Mouse (Mus musculus): ENCODE measurements around the gene Rpl27. TPM values are rescaled to one million over a fixed set of nuclear protein-coding genes. Genes with fewer than 3 reads are reported as not detected.
A peak's percentile ranks its signal among the peaks of the same experiment; 100 is the strongest.
"Not testable (repeated sequence)": the region's sequence is repeated elsewhere in the genome, so short reads cannot be mapped to it uniquely, and the experiment has no call there.

Gene Rpl27
- total RNA-seq, 2 experiments from 2014 or later = 55.9 to 84.8 TPM

GRCm38 (mm10) chr11:101447786-101448185 is 5.7 kb downstream of the Rpl27 start:
- no peak for DNase-seq

- DNase-seq = peak; percentile 58
These were observed 6.2 kb downstream of the Rpl27 start, which contains the start of gene Ifi35 for GRCm38 (mm10) chr11:101448274-101448746. Gene Ifi35 (plus strand): TSS chr11:101448407.

GRCm38 (mm10) chr11:101448899-101449298 is 6.8 kb downstream of the Rpl27 start:
- DNase-seq = no peak

GRCm38 (mm10) chr11:101449596-101449995 is 7.5 kb downstream of the Rpl27 start:
- DNase-seq = not testable (repeated sequence)

DNA sequence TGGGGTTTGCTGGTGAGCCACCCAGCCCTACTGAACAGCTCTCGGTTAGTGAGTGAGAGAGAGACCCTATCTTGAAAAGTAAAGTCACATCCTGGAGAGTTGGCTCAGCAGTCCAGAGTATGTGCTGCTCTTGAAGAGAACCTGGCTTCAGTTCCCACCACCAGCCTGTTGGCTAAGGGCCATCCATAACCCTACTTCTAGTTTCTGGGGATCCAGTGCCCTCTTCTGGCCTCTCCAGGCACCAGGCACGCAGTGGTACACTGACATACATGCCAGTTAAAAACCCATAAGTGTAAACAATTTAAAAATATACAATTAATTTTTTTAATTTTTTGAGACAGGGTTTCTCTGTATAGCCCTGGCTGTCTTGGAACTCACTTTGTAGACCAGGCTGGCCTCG is 8.3 kb downstream of the Rpl27 start:
- DNase-seq = no peak

- DNase-seq = no peak
These were observed 9.4 kb downstream of the Rpl27 start for GRCm38 (mm10) chr11:101451536-101451935.

DNA sequence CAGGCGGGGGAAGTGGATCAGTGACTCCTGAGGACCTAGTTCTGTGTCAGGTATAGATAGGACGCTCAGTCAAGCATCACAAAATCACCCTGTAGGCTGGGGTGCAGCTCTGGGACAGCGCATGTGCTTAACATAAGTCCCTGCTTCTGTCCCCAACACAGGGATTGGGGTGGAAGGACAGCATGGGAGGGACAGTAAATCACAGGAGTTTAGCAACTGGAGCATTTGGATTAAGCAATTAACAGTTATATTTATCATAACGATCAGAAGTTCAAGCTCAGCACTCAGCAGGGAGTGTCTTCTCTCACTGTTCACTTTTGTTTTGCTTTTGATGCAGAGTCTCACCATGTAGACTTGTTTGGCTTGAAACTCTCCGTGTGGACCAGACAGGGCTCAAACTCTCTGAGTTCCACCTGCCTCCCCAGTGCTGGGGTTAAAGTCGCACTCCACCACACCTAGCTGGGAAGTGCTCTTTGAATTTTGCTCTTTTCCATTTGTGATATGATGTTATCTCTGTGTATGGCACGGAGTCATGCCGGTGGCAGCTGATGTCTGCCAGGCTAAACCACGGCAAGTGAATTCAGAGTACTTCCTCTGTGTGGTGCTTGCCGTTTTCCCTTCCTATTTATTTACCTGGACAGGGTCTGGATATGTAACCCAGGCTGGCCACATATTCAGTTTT is 10.1 kb downstream of the Rpl27 start:
- DNase-seq = no peak

- no peak for DNase-seq
These were observed 12.6 kb downstream of the Rpl27 start for GRCm38 (mm10) chr11:101454702-101455101.

GRCm38 (mm10) chr11:101455627-101456026 is 13.5 kb downstream of the Rpl27 start:
- no peak for DNase-seq

DNA sequence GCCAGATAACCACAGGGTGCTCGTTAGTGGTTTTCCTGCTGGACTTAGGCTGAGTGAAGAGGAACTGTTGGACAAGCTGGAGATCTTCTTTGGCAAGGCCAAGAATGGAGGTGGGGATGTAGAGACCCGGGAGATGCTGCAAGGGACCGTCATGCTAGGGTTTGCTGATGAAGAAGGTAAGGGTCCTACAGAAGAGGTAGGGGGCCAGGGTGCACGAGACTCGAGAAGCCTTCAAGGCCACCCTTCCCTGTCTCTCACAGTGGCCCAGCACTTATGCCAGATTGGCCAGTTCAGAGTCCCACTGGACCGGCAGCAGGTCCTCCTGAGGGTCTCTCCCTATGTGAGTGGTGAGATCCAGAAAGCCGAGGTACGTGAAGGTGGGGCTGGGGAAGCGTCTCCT is 15.5 kb downstream of the Rpl27 start:
- no peak for DNase-seq

DNA sequence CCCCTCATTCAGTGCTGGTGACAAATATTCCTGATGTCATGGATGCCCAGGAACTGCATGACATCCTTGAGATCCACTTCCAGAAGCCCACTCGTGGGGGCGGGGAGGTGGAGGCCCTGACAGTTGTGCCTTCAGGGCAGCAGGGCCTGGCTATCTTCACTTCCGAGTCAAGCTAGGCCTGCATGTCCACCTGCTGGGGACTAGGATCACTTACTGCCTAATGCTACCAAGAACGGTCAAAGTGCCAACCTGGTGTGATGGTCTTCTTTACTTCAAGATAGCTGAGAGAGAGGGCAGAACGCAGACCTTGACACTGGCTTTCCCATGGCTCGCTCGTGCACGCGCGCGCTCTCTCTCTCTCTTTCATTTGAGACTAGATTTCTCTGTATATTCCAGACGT is 16.1 kb downstream of the Rpl27 start:
- DNase-seq = no peak

GRCm38 (mm10) chr11:101459716-101460115 is 17.6 kb downstream of the Rpl27 start:
- DNase-seq = no peak

GRCm38 (mm10) chr11:101460321-101460720 is 18.2 kb downstream of the Rpl27 start:
- no peak for DNase-seq

- DNase-seq = no peak
These were observed 20.0 kb downstream of the Rpl27 start for GRCm38 (mm10) chr11:101462141-101462540.

DNA sequence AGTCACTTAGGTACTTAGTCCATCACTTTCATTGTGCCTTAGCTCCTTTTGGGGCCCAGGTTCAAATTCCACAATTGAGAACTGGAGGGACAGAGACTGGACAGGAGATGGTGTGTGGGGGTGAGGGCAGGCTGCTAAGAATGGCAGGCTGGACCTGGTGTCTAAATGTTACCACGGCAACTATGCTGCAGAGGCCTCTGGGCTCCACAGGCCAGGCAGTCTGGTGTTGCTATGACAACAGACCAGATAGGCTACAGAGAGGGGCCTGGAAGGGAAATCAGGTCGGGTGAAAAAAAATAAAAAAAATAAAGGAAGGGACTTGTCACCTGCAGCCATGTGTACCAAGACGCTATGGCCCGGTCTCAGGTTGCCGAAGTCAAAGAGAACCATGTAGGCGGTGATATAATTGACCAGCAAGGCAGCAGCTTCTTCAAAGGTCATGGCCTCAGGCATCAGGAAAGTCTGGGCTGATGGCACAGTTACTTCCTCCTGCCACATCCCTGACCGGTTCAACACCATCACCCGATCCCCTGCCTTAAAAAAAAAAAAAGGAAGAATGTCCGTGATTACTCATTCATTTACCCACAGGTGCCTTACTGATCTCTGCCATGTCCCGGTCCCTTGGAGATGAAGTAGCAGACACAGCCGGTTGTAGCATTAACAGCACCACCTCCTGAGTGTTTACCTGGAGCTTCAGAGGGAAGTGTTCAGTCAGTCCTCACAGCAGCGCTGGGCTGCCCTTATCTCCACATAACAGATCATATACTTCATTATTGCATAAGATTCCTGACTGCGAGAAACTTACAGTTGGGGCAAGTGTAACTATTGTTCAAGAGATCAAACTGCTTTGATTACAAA is 20.7 kb downstream of the Rpl27 start:
- no peak for DNase-seq

DNA sequence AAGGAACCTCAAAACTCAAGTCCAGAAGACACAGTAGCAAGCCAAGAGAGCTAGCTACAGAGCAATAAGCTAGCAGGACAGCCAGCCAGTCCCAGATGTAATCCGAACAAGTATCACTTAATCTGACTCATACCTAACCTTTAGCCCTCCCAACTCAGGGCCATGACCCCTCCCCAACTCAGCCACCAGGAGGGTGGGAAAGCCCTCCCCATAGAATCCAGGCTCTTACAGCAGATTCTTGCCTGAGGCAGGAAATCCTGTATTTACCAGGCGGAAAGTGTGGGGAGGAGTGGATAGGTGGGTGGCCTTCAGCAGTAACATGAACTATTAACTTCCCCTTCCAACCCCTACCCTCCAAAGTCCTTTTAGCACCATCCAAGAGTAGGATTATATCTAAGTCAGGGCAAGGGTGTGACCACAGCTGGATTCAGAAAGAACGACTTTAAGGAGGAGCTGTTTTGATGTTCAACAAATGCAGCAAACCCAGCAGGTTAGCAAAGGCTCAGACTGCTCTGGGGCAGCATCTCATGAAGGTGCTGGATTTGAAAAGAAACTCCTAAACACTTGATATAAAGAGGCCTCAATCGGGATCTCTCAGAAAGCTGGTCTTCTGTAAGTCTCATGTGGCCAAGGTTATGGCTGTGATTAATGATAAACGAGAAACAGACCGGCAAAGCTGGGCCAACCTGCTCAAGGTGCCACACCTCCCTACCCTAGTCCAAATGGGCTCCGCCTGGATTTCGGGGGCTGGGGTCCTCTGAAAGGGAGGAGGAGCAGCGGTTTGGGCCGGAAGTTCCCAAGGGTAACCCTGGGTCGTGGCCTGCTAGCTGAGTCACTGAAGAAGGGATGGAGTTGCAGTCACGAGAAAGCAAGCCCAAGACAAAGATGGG is 22.4 kb downstream of the Rpl27 start, which contains the start of gene Rnd2:
Rnd2 (plus strand) TSS at position 789 of the 890 bp plus-strand sequence.
- DNase-seq = no peak

DNA sequence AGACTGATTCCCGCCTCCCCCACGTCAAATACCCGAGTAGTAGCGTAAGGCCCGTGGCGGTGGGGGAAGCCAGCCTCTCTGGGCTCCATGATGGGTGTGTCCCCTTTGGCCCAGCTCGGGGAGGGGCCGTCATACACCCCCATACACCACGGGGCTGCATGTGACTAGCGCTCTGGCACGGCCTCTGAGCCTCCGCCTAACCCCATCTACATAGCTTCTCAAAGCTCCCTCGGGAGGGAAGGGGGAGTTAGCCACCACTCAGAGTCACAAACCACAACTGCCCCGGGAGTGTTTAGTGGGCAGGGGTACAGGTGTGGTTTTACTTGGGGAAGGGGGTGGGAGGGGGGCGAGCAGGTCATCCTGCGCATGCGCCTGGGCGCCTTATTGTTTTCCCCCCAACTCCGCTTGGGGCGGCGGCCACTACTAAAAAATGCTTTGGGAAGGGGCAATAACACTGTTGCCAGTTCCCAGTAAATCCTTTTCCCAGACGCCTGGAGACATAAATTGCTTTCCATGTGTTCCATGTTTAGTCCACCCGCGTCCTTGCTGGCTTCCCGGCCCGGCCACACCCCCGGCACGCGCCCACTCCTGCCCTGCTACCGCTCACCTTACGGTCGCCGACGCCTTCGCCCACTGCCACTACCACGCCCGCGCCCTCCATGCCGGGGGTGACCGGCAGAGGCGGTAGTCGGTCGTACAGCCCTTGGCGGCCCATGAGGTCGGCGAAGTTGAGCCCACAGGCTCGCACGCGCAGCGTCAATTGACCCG is 23.2 kb downstream of the Rpl27 start:
- peak; percentile 72 for DNase-seq

GRCm38 (mm10) chr11:101465869-101466551 is 23.9 kb downstream of the Rpl27 start, which contains the start of gene Vat1:
Gene Vat1 (minus strand): TSS chr11:101466230.
- DNase-seq = peak; percentile 76

DNA sequence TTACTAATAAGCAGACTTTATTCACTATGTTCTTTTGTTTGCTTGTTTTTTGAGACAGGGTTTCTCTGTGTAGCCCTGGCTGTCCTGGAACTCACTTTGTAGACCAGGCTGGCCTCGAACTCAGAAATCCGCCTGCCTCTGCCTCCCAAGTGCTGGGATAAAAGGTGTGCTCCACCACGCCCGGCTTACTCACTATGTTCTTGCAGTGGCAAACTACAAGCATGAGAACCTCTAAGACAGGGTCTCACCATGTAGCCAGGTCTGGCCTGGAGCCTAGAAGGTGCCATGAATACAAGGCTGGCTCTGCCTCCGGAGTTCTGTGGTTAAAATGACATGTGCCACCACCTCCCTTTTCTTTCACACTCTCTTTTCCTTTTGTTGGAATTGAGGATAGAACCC is 24.5 kb downstream of the Rpl27 start:
- DNase-seq = not testable (repeated sequence)

DNA sequence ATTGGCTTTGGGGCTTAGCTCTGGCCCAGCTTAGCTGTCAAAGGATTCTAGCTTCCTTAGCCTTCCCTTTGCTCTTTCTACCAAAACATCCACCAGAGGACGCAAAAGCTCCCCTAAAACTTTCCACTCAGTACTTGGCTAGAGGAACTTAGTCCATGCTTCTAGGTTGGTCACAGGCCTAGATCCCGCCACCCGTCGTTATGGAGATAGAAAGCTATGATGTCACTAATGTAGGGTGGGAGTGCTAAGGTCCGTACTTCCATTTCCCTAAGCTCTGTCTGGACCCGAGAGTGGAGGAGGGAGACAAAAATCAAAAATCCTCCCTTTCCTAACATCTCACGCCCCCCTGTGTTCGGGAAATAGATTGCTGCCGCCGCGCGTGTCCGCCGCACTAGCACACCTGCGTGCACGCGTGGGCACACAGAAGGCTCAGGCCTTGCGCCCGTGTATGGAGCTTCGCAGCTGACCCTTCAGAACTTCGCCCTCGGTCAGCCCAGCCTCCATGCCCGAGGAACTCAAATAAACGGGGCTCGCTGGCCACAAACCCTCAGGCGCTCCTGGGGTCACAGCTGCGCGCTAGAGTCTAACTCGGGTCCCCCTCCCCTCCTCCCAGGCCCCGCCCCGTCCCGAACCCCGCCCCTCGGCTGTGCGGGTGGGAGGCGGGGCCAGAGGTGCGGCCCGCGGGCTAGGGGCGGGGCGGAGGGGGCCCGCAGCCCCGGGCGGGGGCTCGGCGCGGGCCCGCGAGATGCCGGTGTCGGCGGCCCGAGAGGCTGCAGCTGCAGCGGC is 25.6 kb downstream of the Rpl27 start:
- peak; percentile 72 for DNase-seq

All from gastrocnemius, postnatal 10 days (tissue).